Mouse (Mus musculus): ENCODE results near the gene Olfr63.
"Not testable (repeated sequence)": the region's sequence is repeated elsewhere in the genome, so short reads cannot be mapped to it uniquely, and the experiment has no call there.

- not testable (repeated sequence) for TF ChIP-seq CTCF (IDR thresholded peaks at IDR 0.05; ENCODE audit: low read depth); EP300 (optimal IDR thresholded peaks at IDR 0.05)
These were observed 9.2 kb upstream of the Olfr63 start for GRCm38 (mm10) chr17:33255319-33255657.
